Mouse (Mus musculus) midbrain, embryonic 14.5 days (tissue): ENCODE measurements around the gene Dennd1a. TPM values are rescaled to one million over a fixed set of nuclear protein-coding genes. Genes with fewer than 3 reads are reported as not detected.
A peak's percentile ranks its signal among the peaks of the same experiment; 100 is the strongest.

Experiments used
- ATAC-seq: fragments of 200-750 bp; cut with Nextera tagmentation; 2 replicates; pipeline ENCODE4 v1.8.0; 2017; ENCODE audit warnings: moderate number of reproducible peaks, moderate library complexity; ENCODE audit not compliant: low FRiP score, low TSS enrichment
- DNase-seq: peaks from one replicate; pipeline ENCODE4 v3.0.0-alpha.2; 2015
- H3K27ac ChIP-seq: fragments of 300-500 bp; sonication (generic); replicated peaks from 2 replicates; pipeline ENCODE4 v1.5.1; 2014; ENCODE audit warnings: mild to moderate bottlenecking, low read depth, low read length, moderate library complexity
- H3K27me3 ChIP-seq: fragments of 300-500 bp; sonication (generic); 2 replicates; pipeline ENCODE4 v1.6.1; 2014; ENCODE audit warnings: low read length, control low read depth, mixed read lengths; ENCODE audit not compliant: control insufficient read depth, insufficient read depth
- H3K36me3 ChIP-seq: fragments of 300-500 bp; sonication (generic); 2 replicates; pipeline ENCODE4 v1.6.1; 2014; ENCODE audit warnings: low read length, control low read depth; ENCODE audit not compliant: control insufficient read depth, insufficient read depth
- H3K4me1 ChIP-seq: fragments of 300-500 bp; sonication (generic); 2 replicates; pipeline ENCODE4 v1.6.1; 2014; ENCODE audit warnings: mild to moderate bottlenecking, antibody characterized with exemption, low read length, control low read depth; ENCODE audit not compliant: control insufficient read depth, insufficient read depth
- H3K4me2 ChIP-seq: fragments of 300-500 bp; sonication (generic); 2 replicates; pipeline ENCODE4 v1.6.1; 2014; ENCODE audit warnings: mild to moderate bottlenecking, low read length, moderate library complexity
- H3K4me3 ChIP-seq: fragments of 300-500 bp; sonication (generic); replicated peaks from 2 replicates; pipeline ENCODE4 v1.5.1; 2014; ENCODE audit warnings: low read depth, low read length
- H3K9ac ChIP-seq: fragments of 300-500 bp; sonication (generic); replicated peaks from 2 replicates; pipeline ENCODE4 v1.6.1; 2014; ENCODE audit warnings: mild to moderate bottlenecking, low read length, moderate library complexity
- H3K9me3 ChIP-seq: fragments of 300-500 bp; sonication (generic); 2 replicates; pipeline ENCODE4 v1.6.1; 2016; ENCODE audit warnings: low read length, control low read depth, mixed read lengths; ENCODE audit not compliant: control insufficient read depth
- WGBS: fragments of 180-500 bp; shearing (Covaris S2); extraction: QIAGEN DNeasy Blood & Tissue Kit; methylation state at CpG from one replicate; pipeline ENCODE4 v1.1.7; 2014; 5-methylcytosine and 5-hydroxymethylcytosine counted together
- polyA plus RNA-seq: library from polyadenylated mRNA; unstranded; fragments of >200 nt; fragmentation: Nextera tagmentation; extraction: Ambion mirVana; gene quantifications from 2 replicates; pipeline ENCODE4 v1.2.1, GENCODE M21; 2014

The Dennd1a gene
- polyA plus RNA-seq, 1 experiment from 2014 or later = 16.6 TPM

DNA sequence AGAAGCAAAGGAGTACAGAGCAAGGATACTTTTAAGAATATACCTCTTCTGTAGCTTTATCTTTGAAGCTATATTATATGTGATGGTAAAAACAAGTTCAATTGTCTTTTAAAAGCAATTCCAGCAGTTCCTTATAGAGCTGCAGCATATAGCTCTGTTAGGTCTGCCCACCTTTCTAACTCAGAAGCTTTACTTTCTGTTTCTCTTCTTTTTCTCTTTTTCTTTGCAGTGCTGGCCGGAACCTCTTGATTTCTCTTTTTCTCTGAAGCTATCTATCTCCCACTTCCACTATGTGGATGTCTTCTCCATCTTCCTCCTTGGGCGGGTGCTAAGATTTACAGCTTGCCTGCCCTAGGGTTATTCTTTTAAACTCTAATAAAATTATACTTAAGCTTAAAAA, 12.2 kb downstream of the Dennd1a start:
- 94% methylated on average over 2 of the region's 2 CpGs for WGBS
- Histone ChIP-seq H3K9ac (no peak overlapping the region), H3K27ac (no peak overlapping the region)

DNA sequence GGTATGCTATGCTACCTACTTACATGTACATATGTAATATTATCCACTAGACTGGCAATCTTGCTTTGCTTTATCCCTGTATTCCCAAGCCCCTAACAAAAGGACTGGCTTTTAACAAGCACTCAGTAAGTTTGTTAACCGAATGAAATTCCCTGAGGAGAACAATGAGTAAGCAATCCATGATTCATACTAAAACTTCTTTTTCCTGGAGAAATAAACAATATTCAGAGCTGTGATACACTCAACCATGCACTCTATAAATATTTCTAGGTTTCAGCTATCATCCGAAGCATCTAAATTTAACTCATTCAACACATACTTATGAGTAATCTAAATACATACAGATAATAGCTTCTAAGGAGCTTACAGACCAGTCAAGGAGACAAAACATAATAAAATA, 23.5 kb downstream of the Dennd1a start:
- no peak overlapping the region for H3K4me3 ChIP-seq
- no peaks in the 10 kb centered on the region for H3K27me3 ChIP-seq
- 83% methylated on average over 2 of the region's 2 CpGs for WGBS
- H3K4me1 ChIP-seq = no peaks in the 10 kb centered on the region
- DNase-seq = no peak
- H3K9ac ChIP-seq = no peak overlapping the region
- H3K9me3 ChIP-seq = no peaks in the 10 kb centered on the region
- no peak for ATAC-seq
- no peak overlapping the region for H3K4me2 ChIP-seq
- H3K36me3 ChIP-seq = no peaks in the 10 kb centered on the region
- no peak overlapping the region for H3K27ac ChIP-seq

More for the DNA sequence above, 12.2 kb downstream of the Dennd1a start:
- DNase-seq (no peak), ATAC-seq (no peak)
- Histone ChIP-seq H3K36me3 (no peaks in the 10 kb centered on the region), H3K4me1 (no peaks in the 10 kb centered on the region), H3K27me3 (no peaks in the 10 kb centered on the region), H3K4me3 (no peak overlapping the region), H3K4me2 (no peak overlapping the region), H3K9me3 (no peaks in the 10 kb centered on the region)

DNA sequence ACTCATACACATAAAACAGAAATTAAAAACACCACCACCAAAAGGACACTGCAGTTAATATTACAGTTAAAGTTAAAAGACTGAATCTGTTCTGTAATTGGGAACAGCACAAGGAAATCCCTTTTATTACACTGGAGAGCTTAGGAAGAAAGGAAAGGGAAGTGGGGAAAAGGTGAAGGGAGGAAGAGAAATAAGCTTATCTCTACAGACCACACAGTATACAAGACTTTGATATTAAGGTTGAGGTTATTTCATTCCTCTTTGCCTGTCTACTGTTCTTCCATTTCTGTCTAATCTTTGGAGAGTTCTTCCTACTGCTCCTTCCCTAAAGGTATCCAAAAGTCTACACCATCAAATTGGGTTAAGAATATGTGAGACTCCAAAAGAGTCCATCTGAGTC, 28.1 kb downstream of the Dennd1a start:
- no peaks in the 10 kb centered on the region for H3K36me3 ChIP-seq
- ATAC-seq (no peak), DNase-seq (no peak)
- H3K9me3 ChIP-seq = no peaks in the 10 kb centered on the region
- H3K4me2 ChIP-seq = no peak overlapping the region
- no peaks in the 10 kb centered on the region for H3K27me3 ChIP-seq
- no peak overlapping the region for H3K9ac ChIP-seq
- no peak overlapping the region for H3K4me3 ChIP-seq
- H3K27ac ChIP-seq = no peak overlapping the region
- H3K4me1 ChIP-seq = no peaks in the 10 kb centered on the region

DNA sequence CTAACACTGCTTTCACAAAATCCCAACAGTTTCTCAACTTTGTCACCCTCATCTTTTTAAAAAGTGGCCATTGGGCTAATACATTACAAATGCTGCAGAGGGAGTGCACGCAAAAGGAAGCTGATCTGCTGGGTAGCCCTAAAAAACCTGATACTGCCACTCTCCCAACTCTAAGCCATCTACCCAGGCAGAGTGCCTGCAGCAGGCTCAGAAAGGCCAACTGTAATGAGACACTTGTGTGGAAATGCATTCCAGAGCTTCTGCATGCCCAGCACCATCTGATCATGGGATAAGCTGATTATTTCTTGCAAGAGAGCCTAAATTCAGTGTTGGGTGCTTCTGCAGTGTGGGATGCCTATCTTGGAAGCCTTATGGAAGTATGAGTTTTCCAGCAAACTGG, 49.6 kb downstream of the Dennd1a start:
- no peak overlapping the region for H3K27ac ChIP-seq
- WGBS = 85% methylated on average over 1 of the region's 1 CpGs
- H3K27me3 ChIP-seq = peaks cover 8% of the 10 kb centered on the region; the same call in 1 of the 2 replicates
- no peak overlapping the region for H3K4me2 ChIP-seq
- H3K9ac ChIP-seq = no peak overlapping the region
- H3K36me3 ChIP-seq = no peaks in the 10 kb centered on the region
- H3K4me3 ChIP-seq = no peak overlapping the region
- no peaks in the 10 kb centered on the region for H3K4me1 ChIP-seq
- ATAC-seq (no peak), DNase-seq (no peak)
- no peaks in the 10 kb centered on the region for H3K9me3 ChIP-seq

DNA sequence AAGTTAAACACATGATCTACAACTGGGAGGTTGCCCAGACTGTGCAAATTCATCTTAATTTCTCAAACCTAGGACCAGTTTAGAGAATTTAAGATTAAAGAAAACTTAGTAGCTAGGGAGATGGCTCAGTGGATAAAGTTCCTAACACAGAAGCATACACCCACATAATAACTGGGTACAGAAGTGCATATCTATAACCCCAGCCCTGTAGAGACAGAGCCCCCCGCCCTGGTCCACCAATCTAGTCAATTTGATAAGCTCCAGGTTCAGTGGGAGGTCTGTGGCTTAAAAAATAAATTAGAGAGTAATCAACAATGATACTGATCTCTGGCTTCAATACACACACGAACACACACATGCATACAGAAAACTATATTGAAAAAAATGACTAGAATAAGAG, 51.6 kb downstream of the Dennd1a start:
- H3K36me3 ChIP-seq = no peaks in the 10 kb centered on the region
- H3K9me3 ChIP-seq = no peaks in the 10 kb centered on the region
- peaks cover 13% of the 10 kb centered on the region; the same call in 1 of the 2 replicates for H3K27me3 ChIP-seq
- DNase-seq (no peak), ATAC-seq (no peak)
- H3K4me2 ChIP-seq = no peak overlapping the region
- no peak overlapping the region for H3K27ac ChIP-seq
- no peak overlapping the region for H3K9ac ChIP-seq
- 92% methylated on average over 2 of the region's 2 CpGs for WGBS
- H3K4me3 ChIP-seq = no peak overlapping the region
- no peaks in the 10 kb centered on the region for H3K4me1 ChIP-seq

DNA sequence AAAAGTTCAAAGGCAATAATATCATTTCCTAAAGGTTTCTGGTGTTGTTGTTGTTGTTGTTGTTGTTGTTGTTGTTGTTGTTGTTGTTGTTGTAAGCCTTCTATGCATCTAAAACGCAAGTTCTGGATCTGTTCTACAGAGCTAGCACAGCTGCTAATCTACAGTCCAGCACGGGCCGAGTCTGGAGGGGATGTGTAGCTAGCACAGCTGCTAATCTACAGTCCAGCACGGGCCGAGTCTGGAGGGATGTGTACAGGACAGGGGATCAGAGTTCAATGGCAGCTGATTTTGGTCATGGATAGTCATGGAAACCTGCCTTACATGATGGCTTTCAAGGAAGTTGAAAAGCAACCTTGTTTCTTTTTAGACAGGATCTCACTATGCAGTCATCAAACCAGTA, 57.3 kb downstream of the Dennd1a start:
- Histone ChIP-seq H3K9ac (no peak overlapping the region), H3K4me2 (no peak overlapping the region), H3K4me3 (no peak overlapping the region), H3K27ac (no peak overlapping the region), H3K36me3 (no peaks in the 10 kb centered on the region), H3K27me3 (peaks cover 55% of the 10 kb centered on the region), H3K4me1 (no peaks in the 10 kb centered on the region), H3K9me3 (no peaks in the 10 kb centered on the region)
- DNase-seq = no peak
- 84% methylated on average over 5 of the region's 5 CpGs for WGBS
- ATAC-seq = no peak

DNA sequence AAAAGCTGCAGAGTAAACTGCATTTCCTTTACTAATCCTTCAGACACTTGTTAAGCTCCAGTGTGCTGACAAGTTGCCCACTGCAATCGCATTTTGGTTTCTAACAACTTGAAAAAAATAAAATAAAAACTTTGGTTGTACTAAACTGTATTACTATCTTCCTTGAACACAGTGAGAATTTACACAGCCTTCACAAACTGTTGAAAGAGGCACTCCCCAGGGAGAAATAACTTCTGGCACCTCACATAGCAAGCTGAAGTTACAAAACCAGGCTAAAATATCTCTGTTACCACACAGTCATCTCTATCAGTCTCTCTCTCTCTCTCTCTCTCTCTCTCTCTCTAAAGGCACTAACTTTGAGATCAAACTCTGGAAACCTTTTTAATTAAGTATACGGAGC, 63.4 kb downstream of the Dennd1a start:
- no peak overlapping the region for H3K27ac ChIP-seq
- 20% methylated on average over 2 of the region's 2 CpGs for WGBS
- H3K27me3 ChIP-seq = peaks cover 77% of the 10 kb centered on the region

DNA sequence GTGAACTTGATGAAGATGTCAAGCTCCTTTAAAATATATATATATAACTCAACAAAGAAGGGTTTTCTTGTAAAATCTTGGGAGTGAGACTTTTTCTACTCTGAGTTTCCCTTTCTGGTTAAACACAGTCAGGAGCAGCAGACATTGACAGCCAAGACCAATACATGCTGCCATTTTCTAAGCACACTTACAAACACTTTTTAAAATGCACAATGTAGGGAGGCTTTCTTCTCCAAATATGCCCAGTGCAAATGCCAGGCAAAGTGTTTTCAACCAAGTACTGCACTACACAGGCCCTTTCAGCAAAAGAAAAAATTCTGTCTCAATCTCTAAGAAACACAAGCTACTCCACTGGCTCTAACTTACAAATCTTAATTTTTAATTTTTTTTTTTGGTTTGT, 65.7 kb downstream of the Dennd1a start:
- Histone ChIP-seq H3K9ac (no peak overlapping the region), H3K4me2 (no peak overlapping the region), H3K27me3 (peaks cover 74% of the 10 kb centered on the region), H3K36me3 (no peaks in the 10 kb centered on the region), H3K9me3 (no peaks in the 10 kb centered on the region), H3K4me1 (peaks cover 3% of the 10 kb centered on the region; the same call in 1 of the 2 replicates), H3K27ac (no peak overlapping the region), H3K4me3 (no peak overlapping the region)
- DNase-seq (peak; percentile 18), ATAC-seq (no peak)

More for the DNA sequence above, 63.4 kb downstream of the Dennd1a start:
- DNase-seq = no peak
- Histone ChIP-seq H3K4me1 (peaks cover 3% of the 10 kb centered on the region; the same call in 1 of the 2 replicates), H3K4me2 (no peak overlapping the region), H3K4me3 (no peak overlapping the region), H3K36me3 (no peaks in the 10 kb centered on the region), H3K9ac (no peak overlapping the region), H3K9me3 (no peaks in the 10 kb centered on the region)
- no peak for ATAC-seq

DNA sequence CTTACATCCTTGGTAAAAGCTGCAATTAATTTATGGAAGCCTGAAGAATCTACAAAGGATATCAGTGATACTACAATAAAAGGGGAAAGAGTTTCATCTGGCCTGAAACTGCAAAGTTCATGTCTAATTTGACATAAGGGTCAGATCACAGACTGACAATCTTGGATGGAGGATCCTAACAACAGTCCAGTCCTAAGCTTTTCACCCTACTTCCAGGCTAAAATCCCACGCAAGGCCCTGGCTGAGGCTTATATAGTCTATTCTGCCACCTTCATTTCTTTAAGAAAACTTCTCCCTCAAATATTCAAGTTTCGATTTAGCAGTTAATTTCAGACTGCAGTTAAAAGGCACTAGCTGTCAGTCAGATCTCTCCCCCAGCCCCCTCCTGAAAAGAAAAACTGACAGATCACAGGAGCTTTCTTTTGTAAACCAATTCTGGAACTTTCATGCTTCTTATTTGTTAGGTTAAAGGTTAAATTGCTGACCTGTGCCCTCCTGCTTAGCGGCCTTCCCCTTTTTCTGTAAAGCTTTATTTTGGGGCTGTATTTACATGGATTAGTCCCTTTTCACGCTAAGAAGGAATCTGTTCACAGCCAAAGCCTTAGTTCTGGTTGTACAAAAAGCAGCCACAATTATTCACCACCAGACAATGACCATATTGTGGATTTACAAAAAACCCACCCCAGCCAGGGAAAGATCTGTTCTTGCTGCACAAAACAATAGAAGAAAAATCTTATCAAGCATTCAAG, 66.3 kb downstream of the Dennd1a start:
- Histone ChIP-seq H3K27me3 (peaks cover 68% of the 10 kb centered on the region), H3K9ac (no peak overlapping the region), H3K9me3 (no peaks in the 10 kb centered on the region), H3K4me2 (no peak overlapping the region), H3K36me3 (no peaks in the 10 kb centered on the region), H3K4me1 (peaks cover 3% of the 10 kb centered on the region; the same call in 1 of the 2 replicates), H3K27ac (no peak overlapping the region), H3K4me3 (no peak overlapping the region)
- ATAC-seq (no peak; the same call in 1 of the 2 replicates), DNase-seq (peak; percentile 33)
- WGBS = 4% methylated on average over 4 of the region's 4 CpGs
